Mouse (Mus musculus): Measurements from ENCODE around the gene Ptpn6. TPM values are rescaled to one million over a fixed set of nuclear protein-coding genes. Genes with fewer than 3 reads are reported as not detected.
A peak's percentile ranks its signal among the peaks of the same experiment; 100 is the strongest.

The Ptpn6 gene
- polyA plus RNA-seq, 1 experiment from 2014 or later, result 14.1 TPM

- no peak for ATAC-seq (replicated peaks; ENCODE audit: low FRiP score, low TSS enrichment, low read depth)
These were observed 59.0 kb downstream of the Ptpn6 start for GRCm38 (mm10) chr6:124679486-124679885.

GRCm38 (mm10) chr6:124678769-124679168 is 59.7 kb downstream of the Ptpn6 start:
- ATAC-seq (replicated peaks; ENCODE audit: low FRiP score, low TSS enrichment, low read depth) (no peak), DNase-seq (ENCODE audit: low spot score) (no peak)
- WGBS, result 87% methylated on average over 7 of the region's 7 CpGs
- H3K27ac ChIP-seq (ENCODE audit: low read depth), result no peak overlapping the region
- peaks cover 7% of the 10 kb centered on the region for H3K36me3 ChIP-seq (ENCODE audit: control insufficient read depth, insufficient read depth, low read length)
- H3K27me3 ChIP-seq (replicated peaks; ENCODE audit: control insufficient read depth, insufficient read depth, low read length), result no peaks in the 10 kb centered on the region
- no peak overlapping the region for H3K9ac ChIP-seq (ENCODE audit: low read length)
- no peaks in the 10 kb centered on the region for H3K4me1 ChIP-seq (replicated peaks; ENCODE audit: control insufficient read depth, insufficient read depth, low read length)
- no peak overlapping the region for H3K4me3 ChIP-seq (ENCODE audit: low read depth, low read length)
- H3K9me3 ChIP-seq (ENCODE audit: control insufficient read depth, low read length), result no peaks in the 10 kb centered on the region
- H3K4me2 ChIP-seq (ENCODE audit: low read length), result no peak overlapping the region

More at GRCm38 (mm10) chr6:124679486-124679885, 59.0 kb downstream of the Ptpn6 start:
- H3K4me1 ChIP-seq (replicated peaks; ENCODE audit: control insufficient read depth, insufficient read depth, low read length), result no peaks in the 10 kb centered on the region
- DNase-seq (ENCODE audit: low spot score), result no peak
- no peak overlapping the region for H3K27ac ChIP-seq (ENCODE audit: low read depth)
- H3K27me3 ChIP-seq (replicated peaks; ENCODE audit: control insufficient read depth, insufficient read depth, low read length), result no peaks in the 10 kb centered on the region
- 84% methylated on average over 3 of the region's 3 CpGs for WGBS
- H3K4me2 ChIP-seq (ENCODE audit: low read length), result no peak overlapping the region
- no peaks in the 10 kb centered on the region for H3K9me3 ChIP-seq (ENCODE audit: control insufficient read depth, low read length)
- H3K36me3 ChIP-seq (ENCODE audit: control insufficient read depth, insufficient read depth, low read length), result peaks cover 7% of the 10 kb centered on the region
- no peak overlapping the region for H3K9ac ChIP-seq (ENCODE audit: low read length)
- no peak overlapping the region for H3K4me3 ChIP-seq (ENCODE audit: low read depth, low read length)

- WGBS, result 85% methylated on average over 6 of the region's 6 CpGs
- H3K9ac ChIP-seq (ENCODE audit: low read length), result no peak overlapping the region
- no peak overlapping the region for H3K4me2 ChIP-seq (ENCODE audit: low read length)
- H3K27ac ChIP-seq (ENCODE audit: low read depth), result no peak overlapping the region
- ATAC-seq (replicated peaks; ENCODE audit: low FRiP score, low TSS enrichment, low read depth), result no peak
- H3K4me3 ChIP-seq (ENCODE audit: low read depth, low read length), result no peak overlapping the region
- H3K36me3 ChIP-seq (ENCODE audit: control insufficient read depth, insufficient read depth, low read length), result peaks cover 7% of the 10 kb centered on the region
- no peaks in the 10 kb centered on the region for H3K4me1 ChIP-seq (replicated peaks; ENCODE audit: control insufficient read depth, insufficient read depth, low read length)
- no peaks in the 10 kb centered on the region for H3K27me3 ChIP-seq (replicated peaks; ENCODE audit: control insufficient read depth, insufficient read depth, low read length)
- DNase-seq (ENCODE audit: low spot score), result no peak
- H3K9me3 ChIP-seq (ENCODE audit: control insufficient read depth, low read length), result no peaks in the 10 kb centered on the region
These were observed 62.3 kb downstream of the Ptpn6 start for GRCm38 (mm10) chr6:124676171-124676570.

- no peak for DNase-seq (ENCODE audit: low spot score)
- Histone ChIP-seq H3K9me3 (ENCODE audit: control insufficient read depth, low read length) (no peaks in the 10 kb centered on the region), H3K4me2 (ENCODE audit: low read length) (no peak overlapping the region), H3K4me3 (ENCODE audit: low read depth, low read length) (no peak overlapping the region), H3K27ac (ENCODE audit: low read depth) (no peak overlapping the region), H3K36me3 (ENCODE audit: control insufficient read depth, insufficient read depth, low read length) (peaks cover 7% of the 10 kb centered on the region), H3K9ac (ENCODE audit: low read length) (no peak overlapping the region), H3K4me1 (replicated peaks; ENCODE audit: control insufficient read depth, insufficient read depth, low read length) (no peaks in the 10 kb centered on the region), H3K27me3 (replicated peaks; ENCODE audit: control insufficient read depth, insufficient read depth, low read length) (no peaks in the 10 kb centered on the region)
- 89% methylated on average over 7 of the region's 7 CpGs for WGBS
- ATAC-seq (replicated peaks; ENCODE audit: low FRiP score, low TSS enrichment, low read depth), result no peak
These were observed 63.9 kb downstream of the Ptpn6 start for GRCm38 (mm10) chr6:124674591-124674990.

- no peak for ATAC-seq (replicated peaks; ENCODE audit: low FRiP score, low TSS enrichment, low read depth)
- Histone ChIP-seq H3K4me1 (replicated peaks; ENCODE audit: control insufficient read depth, insufficient read depth, low read length) (no peaks in the 10 kb centered on the region), H3K9ac (ENCODE audit: low read length) (no peak overlapping the region)
These were observed 64.9 kb downstream of the Ptpn6 start for GRCm38 (mm10) chr6:124673619-124674018.

GRCm38 (mm10) chr6:124672100-124672499 is 66.4 kb downstream of the Ptpn6 start:
- WGBS, result 58% methylated on average over 6 of the region's 6 CpGs
- Histone ChIP-seq H3K4me3 (ENCODE audit: low read depth, low read length) (no peak overlapping the region), H3K4me2 (ENCODE audit: low read length) (no peak overlapping the region), H3K27me3 (replicated peaks; ENCODE audit: control insufficient read depth, insufficient read depth, low read length) (no peaks in the 10 kb centered on the region), H3K36me3 (ENCODE audit: control insufficient read depth, insufficient read depth, low read length) (peaks cover 7% of the 10 kb centered on the region), H3K9me3 (ENCODE audit: control insufficient read depth, low read length) (no peaks in the 10 kb centered on the region), H3K4me1 (replicated peaks; ENCODE audit: control insufficient read depth, insufficient read depth, low read length) (no peaks in the 10 kb centered on the region), H3K27ac (ENCODE audit: low read depth) (no peak overlapping the region), H3K9ac (ENCODE audit: low read length) (no peak overlapping the region)
- DNase-seq (ENCODE audit: low spot score) (no peak), ATAC-seq (replicated peaks; ENCODE audit: low FRiP score, low TSS enrichment, low read depth) (no peak)

More at GRCm38 (mm10) chr6:124673619-124674018, 64.9 kb downstream of the Ptpn6 start:
- Histone ChIP-seq H3K4me2 (ENCODE audit: low read length) (no peak overlapping the region), H3K4me3 (ENCODE audit: low read depth, low read length) (no peak overlapping the region), H3K27me3 (replicated peaks; ENCODE audit: control insufficient read depth, insufficient read depth, low read length) (no peaks in the 10 kb centered on the region), H3K27ac (ENCODE audit: low read depth) (no peak overlapping the region), H3K36me3 (ENCODE audit: control insufficient read depth, insufficient read depth, low read length) (peaks cover 7% of the 10 kb centered on the region), H3K9me3 (ENCODE audit: control insufficient read depth, low read length) (no peaks in the 10 kb centered on the region)
- no peak for DNase-seq (ENCODE audit: low spot score)
- 95% methylated on average over 9 of the region's 9 CpGs for WGBS

MicroRNA genes within 50 kb of the gene (microRNA counts, 519-probe panel; counts per million panel counts)
- microRNA mmu-miR-141 (3,807 counts per million, percentile 55 among the panel's probes with 10 or more counts), microRNA mmu-miR-200c (5,090 counts per million, percentile 88 among the panel's probes with 10 or more counts)

Small RNA genes lying within 50 kb of the gene (microRNA-seq; reads per million reads assigned to microRNA genes)
- gene Mir141, result 2,280 reads per million, percentile 85 among the genes with 10 or more reads in this experiment
- 13,027 reads per million, percentile 97 among the genes with 10 or more reads in this experiment for gene Mir200c

Other genes starting within 250 kb of the Ptpn6 start
- gene C1rl, start 245.6 kb downstream of the Ptpn6 start, polyA plus RNA-seq (2014; fragmentation: Nextera tagmentation; extraction: Ambion mirVana), result 0.92 and 1.1 TPM in 2 replicates
- gene C1ra, start 226.3 kb downstream of the Ptpn6 start, polyA plus RNA-seq (2014; fragmentation: Nextera tagmentation; extraction: Ambion mirVana), result 1.7 and 1.8 TPM in 2 replicates
- gene C1s1, start 196.4 kb downstream of the Ptpn6 start, polyA plus RNA-seq (2014; fragmentation: Nextera tagmentation; extraction: Ambion mirVana), result 1.3 and 1.6 TPM in 2 replicates
- not detected in 2 replicates for gene C1rb, start 168.4 kb downstream of the Ptpn6 start, polyA plus RNA-seq (2014; fragmentation: Nextera tagmentation; extraction: Ambion mirVana)
- gene C1s2, start 102.6 kb downstream of the Ptpn6 start, polyA plus RNA-seq (2014; fragmentation: Nextera tagmentation; extraction: Ambion mirVana), result not detected in 2 replicates
- gene Lpcat3, start 75.7 kb downstream of the Ptpn6 start, polyA plus RNA-seq (2014; fragmentation: Nextera tagmentation; extraction: Ambion mirVana), result 75.5 and 79.8 TPM in 2 replicates
- gene Emg1, start 26.5 kb downstream of the Ptpn6 start, polyA plus RNA-seq (2014; fragmentation: Nextera tagmentation; extraction: Ambion mirVana), result 248 and 249 TPM in 2 replicates
- 414 and 436 TPM in 2 replicates for gene Phb2, start 26.4 kb downstream of the Ptpn6 start, polyA plus RNA-seq (2014; fragmentation: Nextera tagmentation; extraction: Ambion mirVana)
- gene Grcc10, start 2.7 kb upstream of the Ptpn6 start, polyA plus RNA-seq (2014; fragmentation: Nextera tagmentation; extraction: Ambion mirVana), result 440 and 466 TPM in 2 replicates
- gene Gm45234, start 17.3 kb upstream of the Ptpn6 start, polyA plus RNA-seq (2014; fragmentation: Nextera tagmentation; extraction: Ambion mirVana), result not detected in 2 replicates
- gene Atn1, start 17.8 kb upstream of the Ptpn6 start, polyA plus RNA-seq (2014; fragmentation: Nextera tagmentation; extraction: Ambion mirVana), result 12.1 TPM in 2 replicates
- 7.6 and 8.0 TPM in 2 replicates for gene Eno2, start 31.0 kb upstream of the Ptpn6 start, polyA plus RNA-seq (2014; fragmentation: Nextera tagmentation; extraction: Ambion mirVana)
- 0.45 and 0.47 TPM in 2 replicates for gene Lrrc23, start 41.0 kb upstream of the Ptpn6 start, polyA plus RNA-seq (2014; fragmentation: Nextera tagmentation; extraction: Ambion mirVana)
- 7.3 and 7.4 TPM in 2 replicates for gene Spsb2, start 69.9 kb upstream of the Ptpn6 start, polyA plus RNA-seq (2014; fragmentation: Nextera tagmentation; extraction: Ambion mirVana)
- gene Tpi1, start 75.6 kb upstream of the Ptpn6 start, polyA plus RNA-seq (2014; fragmentation: Nextera tagmentation; extraction: Ambion mirVana), result 1,059 and 1,108 TPM in 2 replicates
- gene Usp5, start 90.8 kb upstream of the Ptpn6 start, polyA plus RNA-seq (2014; fragmentation: Nextera tagmentation; extraction: Ambion mirVana), result 126 and 127 TPM in 2 replicates
- 178 and 183 TPM in 2 replicates for gene Cdca3, start 90.8 kb upstream of the Ptpn6 start, polyA plus RNA-seq (2014; fragmentation: Nextera tagmentation; extraction: Ambion mirVana)
- gene Gnb3, start 101.6 kb upstream of the Ptpn6 start, polyA plus RNA-seq (2014; fragmentation: Nextera tagmentation; extraction: Ambion mirVana), result 2.7 TPM in 2 replicates
- gene P3h3, start 119.0 kb upstream of the Ptpn6 start, polyA plus RNA-seq (2014; fragmentation: Nextera tagmentation; extraction: Ambion mirVana), result 28.1 and 28.8 TPM in 2 replicates
- 0.65 and 1.2 TPM in 2 replicates for gene Gpr162, start 125.3 kb upstream of the Ptpn6 start, polyA plus RNA-seq (2014; fragmentation: Nextera tagmentation; extraction: Ambion mirVana)
- 0.28 and 0.37 TPM in 2 replicates for gene Cd4, start 149.5 kb upstream of the Ptpn6 start, polyA plus RNA-seq (2014; fragmentation: Nextera tagmentation; extraction: Ambion mirVana)
- gene Lag3, start 173.0 kb upstream of the Ptpn6 start, polyA plus RNA-seq (2014; fragmentation: Nextera tagmentation; extraction: Ambion mirVana), result 1.8 and 2.1 TPM in 2 replicates
- 232 and 257 TPM in 2 replicates for gene Ptms, start 181.4 kb upstream of the Ptpn6 start, polyA plus RNA-seq (2014; fragmentation: Nextera tagmentation; extraction: Ambion mirVana)
- 352 and 357 TPM in 2 replicates for gene Mlf2, start 192.7 kb upstream of the Ptpn6 start, polyA plus RNA-seq (2014; fragmentation: Nextera tagmentation; extraction: Ambion mirVana)
- gene Cops7a, start 226.8 kb upstream of the Ptpn6 start, polyA plus RNA-seq (2014; fragmentation: Nextera tagmentation; extraction: Ambion mirVana), result 155 and 159 TPM in 2 replicates